Mouse (Mus musculus): Measurements from ENCODE around the gene Wdr12.
"Not testable (repeated sequence)": the region's sequence is repeated elsewhere in the genome, so short reads cannot be mapped to it uniquely, and the experiment has no call there.

Gene Wdr12

GRCm38 (mm10) chr1:60098024-60098781, at the start of gene Wdr12, which contains the start of gene Carf:
Gene Wdr12, minus strand, starts transcription at chr1:60098645.
Gene Carf, plus strand, starts transcription at chr1:60098247.
- DNase-seq, result peak; percentile 97

GRCm38 (mm10) chr1:60137346-60137745, 38.9 kb upstream of the Wdr12 start:
- no peak for DNase-seq

GRCm38 (mm10) chr1:60117721-60118455, 19.4 kb upstream of the Wdr12 start:
- no peak for DNase-seq

- no peak for DNase-seq
Measured at GRCm38 (mm10) chr1:60104582-60104981, 6.1 kb upstream of the Wdr12 start.

- peak; percentile 14 for DNase-seq
Measured at GRCm38 (mm10) chr1:60098839-60099238, 394 bp upstream of the Wdr12 start.

GRCm38 (mm10) chr1:60097277-60098023, 995 bp downstream of the Wdr12 start:
- DNase-seq, result peak; percentile 78

- DNase-seq, result peak; percentile 23
Measured at GRCm38 (mm10) chr1:60096572-60097276, 1.7 kb downstream of the Wdr12 start.

- DNase-seq, result no peak
Measured at GRCm38 (mm10) chr1:60076411-60076810, 22.0 kb downstream of the Wdr12 start.

- DNase-seq, result no peak
Measured at GRCm38 (mm10) chr1:60075590-60075989, 22.9 kb downstream of the Wdr12 start.

GRCm38 (mm10) chr1:60074935-60075334, 23.5 kb downstream of the Wdr12 start:
- no peak for DNase-seq

GRCm38 (mm10) chr1:60070725-60071124, 27.7 kb downstream of the Wdr12 start:
- not testable (repeated sequence) for DNase-seq

GRCm38 (mm10) chr1:60056310-60056709, 42.1 kb downstream of the Wdr12 start:
- no peak for DNase-seq

- no peak for DNase-seq
Measured at GRCm38 (mm10) chr1:60054659-60055058, 43.8 kb downstream of the Wdr12 start.

- not testable (repeated sequence) for DNase-seq
Measured at GRCm38 (mm10) chr1:60047481-60047880, 51.0 kb downstream of the Wdr12 start.

GRCm38 (mm10) chr1:60044595-60044994, 53.9 kb downstream of the Wdr12 start:
- DNase-seq, result no peak

- peak; percentile 68 for DNase-seq
Measured at GRCm38 (mm10) chr1:60042796-60043469, 55.5 kb downstream of the Wdr12 start, which contains the start of gene Ica1l. Gene Ica1l, minus strand, starts transcription at chr1:60043184.

- DNase-seq, result peak; percentile 50
Measured at GRCm38 (mm10) chr1:60042398-60042795, 56.0 kb downstream of the Wdr12 start.

- DNase-seq, result peak; percentile 15
Measured at GRCm38 (mm10) chr1:60035044-60035443, 63.4 kb downstream of the Wdr12 start.

Data from cerebellum, adult 9-11 months (tissue).